Mouse (Mus musculus) liver, adult 2 months (tissue): ENCODE measurements around the gene Fermt3. TPM values are rescaled to one million over a fixed set of nuclear protein-coding genes. Genes with fewer than 3 reads are reported as not detected.

Experiments used
- DNase-seq: peaks from one replicate; pipeline ENCODE4 v3.0.0-alpha.2; 2011; ENCODE audit warnings: low read depth, low spot score; ENCODE audit errors: extremely low read depth
- H3K27ac ChIP-seq: fragments of 200-500 bp; replicated peaks from 2 replicates; pipeline ENCODE4 v1.5.1; 2012; ENCODE audit warnings: low read depth, mild to moderate bottlenecking, control low read depth, inconsistent platforms, low read length; ENCODE audit not compliant: insufficient read depth
- H3K27me3 ChIP-seq: fragments of 200-500 bp; 2 replicates; pipeline ENCODE4 v1.6.1; 2012; ENCODE audit warnings: mild to moderate bottlenecking, moderate library complexity, low read length, inconsistent platforms; ENCODE audit not compliant: control insufficient read depth, insufficient read depth
- H3K36me3 ChIP-seq: fragments of 200-500 bp; 2 replicates; pipeline ENCODE4 v1.6.1; 2012; ENCODE audit warnings: low read length, inconsistent platforms; ENCODE audit not compliant: control insufficient read depth, insufficient read depth
- H3K4me1 ChIP-seq: fragments of 200-500 bp; 2 replicates; pipeline ENCODE4 v1.6.1; 2011; ENCODE audit warnings: low read length; ENCODE audit not compliant: control insufficient read depth, insufficient read depth
- H3K4me3 ChIP-seq: fragments of 200-500 bp; 2 replicates; pipeline ENCODE4 v1.5.1; 2011; ENCODE audit warnings: low read depth, mild to moderate bottlenecking, control low read depth, low read length, moderate library complexity; ENCODE audit not compliant: insufficient read depth
- H3K79me2 ChIP-seq: fragments of 200-500 bp; 2 replicates; pipeline ENCODE4 v1.6.1; 2012; ENCODE audit warnings: inconsistent platforms, mild to moderate bottlenecking, low read length, moderate library complexity; ENCODE audit not compliant: control insufficient read depth, insufficient read depth
- H3K9ac ChIP-seq: fragments of 200-500 bp; 2 replicates; pipeline ENCODE4 v1.6.1; 2012; ENCODE audit warnings: low read depth, mild to moderate bottlenecking, control low read depth, inconsistent platforms, low read length
- CTCF ChIP-seq: fragments of 200-500 bp; IDR thresholded peaks from 2 replicates; pipeline ENCODE4 v1.5.1; 2011; ENCODE audit warnings: low read depth, low read length, control low read depth
- POLR2A ChIP-seq: fragments of 200-500 bp; IDR thresholded peaks from 2 replicates; pipeline ENCODE4 v1.6.1; 2011; ENCODE audit warnings: low read length, control low read depth; ENCODE audit not compliant: insufficient read depth; ENCODE audit errors: extremely low read depth
- whole genome bisulfite sequencing: fragments of 180-500 bp; shearing (Covaris S2); methylation state at CpG from one replicate; pipeline ENCODE4 v1.1.7; 2018; 5-methylcytosine and 5-hydroxymethylcytosine counted together
- polyA plus RNA-seq: library from polyadenylated mRNA; depleted of rRNA; stranded (reverse); fragments of >200 nt; gene quantifications from 2 replicates; pipeline ENCODE4 v1.2.3, GENCODE M21; 2012
- total RNA-seq: library from RNA; depleted of rRNA; stranded (reverse); fragments of >200 nt; gene quantifications from 2 replicates; pipeline ENCODE4 v1.2.3, GENCODE M21; 2014

Fermt3 gene
- total and polyA plus RNA-seq, 2 experiments = 3.1 to 6.3 TPM

GRCm38 (mm10) chr19:6969665-6970381 is 49.4 kb downstream of the Fermt3 start:
- peak; percentile 20 for DNase-seq
- peak; percentile 58; the same call in 1 of the 2 replicates for TF ChIP-seq POLR2A
- TF ChIP-seq CTCF = peak; percentile 72
- WGBS = 2% methylated on average over 55 of the region's 55 CpGs
- Histone ChIP-seq H3K4me3 (peak overlapping the region; percentile 85), H3K79me2 (peaks cover 4% of the 10 kb centered on the region; the same call in 1 of the 2 replicates), H3K27ac (peak overlapping the region; percentile 61), H3K36me3 (peaks cover 1% of the 10 kb centered on the region; the same call in 1 of the 2 replicates), H3K4me1 (peaks cover 7% of the 10 kb centered on the region), H3K9ac (peak overlapping the region; percentile 93), H3K27me3 (no peaks in the 10 kb centered on the region)

- H3K36me3 ChIP-seq = peaks cover 1% of the 10 kb centered on the region; the same call in 1 of the 2 replicates
- peak overlapping the region; percentile 85 for H3K4me3 ChIP-seq
- H3K9ac ChIP-seq = peak overlapping the region; percentile 93
- TF ChIP-seq POLR2A (no peak), CTCF (no peak)
- H3K4me1 ChIP-seq = peaks cover 7% of the 10 kb centered on the region
- H3K27me3 ChIP-seq = no peaks in the 10 kb centered on the region
- DNase-seq = no peak
- H3K27ac ChIP-seq = peak overlapping the region; percentile 61
- under 1% methylated on average over 20 of the region's 20 CpGs for WGBS
- peaks cover 4% of the 10 kb centered on the region; the same call in 1 of the 2 replicates for H3K79me2 ChIP-seq
These were observed 50.0 kb downstream of the Fermt3 start for GRCm38 (mm10) chr19:6969291-6969664.

GRCm38 (mm10) chr19:6968491-6969271 is 50.6 kb downstream of the Fermt3 start:
- Histone ChIP-seq H3K27me3 (no peaks in the 10 kb centered on the region), H3K4me1 (peaks cover 7% of the 10 kb centered on the region), H3K27ac (no peak overlapping the region), H3K36me3 (peaks cover 1% of the 10 kb centered on the region; the same call in 1 of the 2 replicates), H3K9ac (peak overlapping the region; percentile 93), H3K4me3 (peak overlapping the region; percentile 85), H3K79me2 (peaks cover 4% of the 10 kb centered on the region; the same call in 1 of the 2 replicates)
- DNase-seq = no peak
- 21% methylated on average over 15 of the region's 15 CpGs for WGBS
- TF ChIP-seq POLR2A (no peak), CTCF (no peak)

- Histone ChIP-seq H3K27me3 (no peaks in the 10 kb centered on the region), H3K36me3 (no peaks in the 10 kb centered on the region), H3K9ac (no peak overlapping the region), H3K79me2 (no peaks in the 10 kb centered on the region), H3K4me3 (no peak overlapping the region), H3K4me1 (peaks cover 11% of the 10 kb centered on the region), H3K27ac (no peak overlapping the region)
- 94% methylated on average over 10 of the region's 10 CpGs for WGBS
- DNase-seq = no peak
- TF ChIP-seq POLR2A (no peak), CTCF (no peak)
These were observed 62.8 kb downstream of the Fermt3 start for GRCm38 (mm10) chr19:6956461-6956860.

- H3K27ac ChIP-seq = no peak overlapping the region
These were observed 63.8 kb downstream of the Fermt3 start for GRCm38 (mm10) chr19:6955424-6955823.

GRCm38 (mm10) chr19:6954046-6954445 is 65.2 kb downstream of the Fermt3 start:
- Histone ChIP-seq H3K4me1 (peaks cover 11% of the 10 kb centered on the region), H3K36me3 (no peaks in the 10 kb centered on the region), H3K9ac (peak overlapping the region; percentile 46; the same call in 1 of the 2 replicates), H3K27me3 (no peaks in the 10 kb centered on the region), H3K27ac (no peak overlapping the region), H3K4me3 (no peak overlapping the region), H3K79me2 (no peaks in the 10 kb centered on the region)
- DNase-seq = peak; percentile 57
- TF ChIP-seq CTCF = peak; percentile 65
- TF ChIP-seq POLR2A = no peak
- whole genome bisulfite sequencing = 21% methylated on average over 9 of the region's 9 CpGs

More at GRCm38 (mm10) chr19:6955424-6955823, 63.8 kb downstream of the Fermt3 start:
- no peak for TF ChIP-seq POLR2A
- no peak for TF ChIP-seq CTCF
- Histone ChIP-seq H3K36me3 (no peaks in the 10 kb centered on the region), H3K79me2 (no peaks in the 10 kb centered on the region), H3K4me1 (peaks cover 11% of the 10 kb centered on the region), H3K4me3 (no peak overlapping the region), H3K9ac (no peak overlapping the region), H3K27me3 (no peaks in the 10 kb centered on the region)
- no peak for DNase-seq
- WGBS = 92% methylated on average over 7 of the region's 7 CpGs
